Mouse (Mus musculus): Measurements from ENCODE around the gene Pip5k1b. TPM values are rescaled to one million over a fixed set of nuclear protein-coding genes. Genes with fewer than 3 reads are reported as not detected.

The Pip5k1b gene
- total RNA-seq (2023), result 10 to 100 TPM; 19.0 to 19.8 TPM

GRCm38 (mm10) chr19:24555466-24555903 lies at the start of gene Pip5k1b:
TSS of gene Pip5k1b (minus strand) at chr19:24555872.

GRCm38 (mm10) chr19:24476929-24477882 lies 78.5 kb downstream of the Pip5k1b start, which contains the start of gene Fam122a:
TSS of gene Fam122a (minus strand) at chr19:24477356.

GRCm38 (mm10) chr19:24280601-24281228 lies 275.0 kb downstream of the Pip5k1b start, which contains the start of gene Fxn:
TSS of gene Fxn (minus strand) at chr19:24280605.

Other genes with a start within 250 kb of the Pip5k1b start
- gene Fam122a, start 78.5 kb downstream of the Pip5k1b start, total RNA-seq (2023), result 10 to 100 TPM; 40.5 to 56.9 TPM
- gene Tmem252, start 118.1 kb upstream of the Pip5k1b start, total RNA-seq (2023), result not detected

All from B cell, adult 67 days (primary cell).